8 mouse cellular contexts compared by ENCODE assay signal in the genomic region with DNA sequence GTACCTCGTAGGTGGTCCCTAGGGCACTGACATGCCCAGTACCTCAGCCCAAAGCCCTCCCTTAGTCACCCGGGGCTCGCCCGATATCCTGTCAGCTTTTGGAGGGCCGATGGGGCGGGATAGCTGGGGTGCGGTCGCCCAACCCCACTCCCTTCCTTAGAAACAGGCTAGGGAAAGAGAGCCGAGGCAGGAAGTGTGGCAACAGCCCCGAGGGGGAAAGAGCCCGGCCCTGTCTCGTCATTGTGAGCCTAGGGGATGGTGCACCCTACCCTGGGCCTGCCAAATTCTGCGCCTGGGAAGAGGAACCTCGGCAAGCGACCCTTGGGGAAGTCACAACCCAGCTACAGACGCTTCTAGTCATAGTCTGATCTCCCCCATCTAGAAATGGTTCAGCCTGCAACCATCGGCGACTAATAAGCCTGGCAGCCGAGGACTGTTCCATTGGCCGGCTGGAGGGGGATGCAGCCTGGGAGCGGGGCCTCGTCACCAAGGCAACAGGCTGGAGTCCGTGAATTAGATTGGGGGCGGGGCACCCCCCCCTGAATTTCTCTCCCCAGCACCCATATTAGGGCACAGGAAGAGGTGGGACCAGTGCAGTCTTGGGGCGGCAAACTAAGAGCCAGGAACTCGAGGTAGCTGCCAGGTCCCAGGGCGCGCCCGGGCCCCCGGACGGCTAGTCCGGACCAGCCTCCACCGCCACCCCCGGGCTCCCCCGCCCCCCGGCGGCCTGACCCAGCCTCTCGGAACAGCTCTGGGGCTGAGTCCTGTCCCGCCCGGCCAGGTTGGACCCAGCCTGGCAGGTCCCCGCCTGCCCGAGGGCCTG. TPM values are rescaled to one million over a fixed set of nuclear protein-coding genes. Genes with fewer than 3 reads are reported as not detected.
A peak's percentile ranks its signal among the peaks of the same experiment; 100 is the strongest.
DNase-seq lines count a peak whose midpoint lies in the region; ATAC-seq lines count a peak whose summit lies in the region.

No protein-coding gene starts in this region.

- H3K27me3 ChIP-seq in hindbrain, embryonic 15.5 days = no peaks in the 10 kb centered on the region

- peak overlapping the region; percentile 82 for H3K4me2 ChIP-seq in hindbrain, embryonic 15.5 days

- H3K4me1 ChIP-seq in hindbrain, embryonic 15.5 days (replicated peaks) = peaks cover 74% of the 10 kb centered on the region

- 3% methylated on average over 32 of the region's 42 CpGs for WGBS in hindbrain, embryonic 15.5 days

- H3K9ac ChIP-seq in hindbrain, embryonic 15.5 days = 0 out of 2 replicates have a peak overlapping the region, but pooled peaks have one; percentile 11

- peak overlapping the region; percentile 44 for H3K4me3 ChIP-seq in hindbrain, embryonic 15.5 days

- H3K36me3 ChIP-seq in hindbrain, embryonic 15.5 days = peaks cover 6% of the 10 kb centered on the region; the same call in 1 of the 2 replicates

- peak; percentile 92 for DNase-seq in T-cell, adult 2 months (ENCODE audit: low spot score)
- peak; percentile 85 to 88 for DNase-seq in cerebellum, postnatal 36 days
- DNase-seq in frontal cortex, postnatal 36 days (ENCODE audit: low spot score in 2 of 2) = peak; percentile 93
- DNase-seq in left cerebral cortex, adult 18-20 months (ENCODE audit: low spot score in 2 of 2) = peak; percentile 89 to 93
- DNase-seq in lung, postnatal 4 days = peak; percentile 95 to 97
- peak; percentile 86 for DNase-seq in retina, postnatal 7 days (ENCODE audit: low read depth, low spot score)
- peak; percentile 96 to 97 for DNase-seq in urinary bladder, adult 18-20 months (ENCODE audit: low spot score in 2 of 2)

- peak overlapping the region; percentile 47 for H3K27ac ChIP-seq in hindbrain, embryonic 15.5 days (replicated peaks)

- peak; percentile 16; the same call in 1 of the 2 replicates for ATAC-seq in hindbrain, embryonic 15.5 days (ENCODE audit: low FRiP score, low read depth)

- H3K9me3 ChIP-seq in hindbrain, embryonic 15.5 days = no peaks in the 10 kb centered on the region

RNA-seq across cellular contexts. Expression of a gene that starts 1.3 kb away (rescaled TPM):
- polyA plus RNA-seq in hindbrain, embryonic 15.5 days (2015; fragmentation: Nextera tagmentation; extraction: Ambion mirVana) = 6.3 and 6.8 TPM in 2 replicates
- 100 to 1,000 TPM; 119 to 130 TPM for total RNA-seq in left cerebral cortex, adult 18-20 months (2021)

RNA-seq across cellular contexts. Expression of a gene that starts 10.2 kb away (rescaled TPM):
- 54.2 and 59.8 TPM in 2 replicates for polyA plus RNA-seq in hindbrain, embryonic 15.5 days (2015; fragmentation: Nextera tagmentation; extraction: Ambion mirVana)
- 10 to 100 TPM; 45.8 to 59.8 TPM for total RNA-seq in left cerebral cortex, adult 18-20 months (2021)

RNA-seq across cellular contexts. Expression of a gene that starts 10.4 kb away (rescaled TPM):
- polyA plus RNA-seq in hindbrain, embryonic 15.5 days (2015; fragmentation: Nextera tagmentation; extraction: Ambion mirVana) = 1,124 and 1,185 TPM in 2 replicates
- total RNA-seq in left cerebral cortex, adult 18-20 months (2021) = 100 to 1,000 TPM; 338 to 344 TPM

RNA-seq across cellular contexts. Expression of a gene that starts 10.6 kb away (rescaled TPM):
- polyA plus RNA-seq in hindbrain, embryonic 15.5 days (2015; fragmentation: Nextera tagmentation; extraction: Ambion mirVana) = not detected in 2 replicates
- not detected for total RNA-seq in left cerebral cortex, adult 18-20 months (2021)

RNA-seq across cellular contexts. Expression of a gene that starts 10.6 kb away (rescaled TPM):
- 34.0 and 37.3 TPM in 2 replicates for polyA plus RNA-seq in hindbrain, embryonic 15.5 days (2015; fragmentation: Nextera tagmentation; extraction: Ambion mirVana)
- total RNA-seq in left cerebral cortex, adult 18-20 months (2021) = 1 to 10 TPM; 9.6 to 9.7 TPM

Comparison
In these comparisons a context has a peak if more than half of its experiments do, and no peak if none do; other contexts are left out.
1. Peak in every context shown above with its lines: DNase-seq, ATAC-seq, H3K4me3 ChIP-seq and H3K27ac ChIP-seq.